Comparison of ENCODE assay signal across 1 mouse cellular context in genomic region chr7:127479318-127480225, GRCm38 (mm10).
TF ChIP-seq lines count a peak whose summit lies in the region.

No protein-coding gene starts in this region.

TF ChIP-seq in CH12.LX, 34 proteins besides CTCF, POLR2A, EP300 and RAD21:
- no peak for TF ChIP-seq SMC3 (IDR thresholded peaks at IDR 0.05; ENCODE audit: low read depth, low read length)
- no peak for TF ChIP-seq ZMIZ1 (IDR thresholded peaks at IDR 0.05; ENCODE audit: low read depth, low read length)
- TF ChIP-seq HCFC1 (IDR thresholded peaks at IDR 0.05; ENCODE audit: low read depth, low read length), result 0 out of 2 replicates have a peak, but pooled peaks have one; percentile 29
- peak; percentile 12; the same call in 1 of the 2 replicates for TF ChIP-seq IRF4 (IDR thresholded peaks at IDR 0.05; ENCODE audit: low read depth, low read length)
- no peak for TF ChIP-seq ELF1 (IDR thresholded peaks at IDR 0.05; ENCODE audit: low read depth, low read length)
